Mouse (Mus musculus) megakaryocyte, adult 5-6 weeks (primary cell): Measurements from ENCODE around the gene Tapbpl. TPM values are rescaled to one million over a fixed set of nuclear protein-coding genes. Genes with fewer than 3 reads are reported as not detected.

ENCODE experiments used
- ATAC-seq: 2 replicates; pipeline ENCODE4 v1.8.0; 2016; ENCODE audit warnings: mild to moderate bottlenecking, inconsistent platforms; ENCODE audit not compliant: poor library complexity, severe bottlenecking
- total RNA-seq, 2 experiments: library from RNA; stranded (forward) in 1 of 2; stranded (reverse) in 1 of 2; fragments of 153-499, 151-499 nt in 1 of 2; fragments of 221-1000, 200-1000 nt in 1 of 2; gene quantifications; 2 replicates each; pipeline versions ENCODE4 v1.2.3 to v1.2.4; 2015 to 2017

Tapbpl gene
- total RNA-seq, 2 experiments from 2014 or later = 6.6 to 19.2 TPM

DNA sequence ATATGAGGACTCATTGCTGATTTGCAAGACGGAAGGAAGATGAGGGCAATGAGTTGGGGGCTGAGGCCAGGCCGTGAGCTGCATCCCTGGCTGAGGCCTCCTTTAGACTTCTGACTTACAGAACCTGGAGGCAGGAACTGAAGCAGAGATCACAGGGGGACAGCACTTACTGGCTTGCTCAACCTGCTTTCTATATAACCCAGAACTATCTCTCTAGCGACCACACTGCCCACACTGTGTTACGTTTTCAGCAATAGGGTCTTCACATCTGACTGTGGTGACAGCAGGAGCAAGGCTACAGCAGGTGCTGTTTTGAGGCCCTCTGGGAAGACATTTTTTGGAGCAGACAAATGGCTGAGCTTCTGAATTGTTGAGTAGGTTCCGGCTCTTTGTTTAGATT, 9.0 kb upstream of the Tapbpl start:
- ATAC-seq = no peak

DNA sequence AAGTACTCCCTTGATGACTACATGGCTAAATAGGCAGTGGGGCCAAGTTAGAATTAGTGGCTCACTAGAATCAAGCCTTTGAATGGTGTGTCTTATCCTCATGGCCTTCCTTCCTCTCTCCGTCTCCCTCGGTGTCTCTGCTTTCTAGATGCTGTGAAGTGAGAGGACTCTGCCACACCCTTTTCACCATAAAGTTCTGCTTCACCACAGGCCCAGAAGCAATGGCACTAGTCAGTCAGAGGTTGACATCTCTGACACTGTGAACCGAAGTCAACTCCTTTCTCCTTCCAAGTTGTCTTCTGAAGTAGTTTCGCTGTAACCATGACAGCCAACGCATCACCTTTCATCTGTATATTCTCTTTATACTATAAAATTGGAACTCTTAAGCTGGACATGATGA, 7.9 kb upstream of the Tapbpl start:
- no peak for ATAC-seq

DNA sequence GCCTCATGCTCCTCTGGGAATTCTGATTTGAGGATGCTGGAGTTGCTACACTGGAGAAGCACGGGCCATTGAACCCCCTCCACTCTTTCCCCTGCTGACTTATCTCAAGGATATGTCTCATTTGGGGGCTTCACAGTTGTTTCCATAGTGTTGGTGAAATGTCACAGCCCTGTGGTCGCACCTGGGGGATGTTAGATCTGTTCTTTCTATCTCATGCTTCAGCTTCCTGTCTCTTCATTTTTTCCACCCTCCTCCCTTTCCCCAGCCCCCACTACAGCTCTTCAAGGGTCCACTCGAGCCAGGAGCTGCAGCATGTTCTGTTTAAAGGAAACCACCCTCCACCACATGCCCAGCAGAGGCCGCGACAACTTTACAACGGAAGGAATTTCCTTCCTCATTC, 6.7 kb upstream of the Tapbpl start:
- no peak for ATAC-seq

DNA sequence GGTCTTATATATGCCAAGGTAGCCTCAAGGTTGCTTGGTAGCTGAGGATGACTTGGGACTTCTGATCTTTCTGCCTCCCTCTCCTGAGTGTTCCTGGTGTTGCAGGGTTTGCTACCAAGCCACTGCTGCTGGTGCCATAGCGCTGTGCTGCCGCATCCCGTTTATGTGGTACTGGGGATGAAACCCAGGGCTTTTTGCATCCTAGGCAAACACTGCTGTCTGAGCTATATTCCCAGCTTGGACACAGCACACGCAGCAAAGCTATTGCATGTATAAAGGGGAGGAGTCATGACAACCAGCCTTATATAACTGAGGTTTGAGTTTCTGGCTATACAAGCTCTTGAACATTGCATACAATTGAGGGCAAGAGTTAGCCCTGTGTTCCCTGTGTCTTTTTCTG, 5.8 kb upstream of the Tapbpl start:
- ATAC-seq = no peak

DNA sequence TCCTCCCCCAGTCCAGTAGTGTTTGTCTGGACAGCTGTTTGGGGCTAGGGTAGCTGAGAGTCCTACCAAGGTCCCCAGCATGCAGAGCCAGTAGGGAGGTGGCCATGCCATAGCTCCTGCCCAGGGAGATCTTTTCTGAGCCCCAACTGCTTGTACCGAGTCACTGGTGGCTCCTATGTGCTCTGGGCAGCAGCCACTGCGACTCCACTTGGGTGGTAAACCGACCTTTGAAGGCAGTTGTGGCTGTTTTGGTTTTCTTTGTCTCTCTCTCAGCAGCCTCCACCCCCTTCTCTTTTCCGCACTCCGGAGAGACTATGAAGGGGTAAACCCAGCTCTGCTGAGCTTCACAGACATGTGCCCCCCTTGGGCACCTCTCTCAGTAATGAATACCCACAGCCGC, 5.1 kb upstream of the Tapbpl start, which contains the start of gene Cd27:
Cd27 (minus strand) TSS at position 229 of the 400 bp plus-strand sequence.
- peak; percentile 25; the same call in 1 of the 2 replicates for ATAC-seq

- no peak for ATAC-seq
Observed at GRCm38 (mm10) chr6:125236341-125236740, 4.7 kb upstream of the Tapbpl start.

GRCm38 (mm10) chr6:125234520-125234828, 2.8 kb upstream of the Tapbpl start:
- ATAC-seq = no peak

DNA sequence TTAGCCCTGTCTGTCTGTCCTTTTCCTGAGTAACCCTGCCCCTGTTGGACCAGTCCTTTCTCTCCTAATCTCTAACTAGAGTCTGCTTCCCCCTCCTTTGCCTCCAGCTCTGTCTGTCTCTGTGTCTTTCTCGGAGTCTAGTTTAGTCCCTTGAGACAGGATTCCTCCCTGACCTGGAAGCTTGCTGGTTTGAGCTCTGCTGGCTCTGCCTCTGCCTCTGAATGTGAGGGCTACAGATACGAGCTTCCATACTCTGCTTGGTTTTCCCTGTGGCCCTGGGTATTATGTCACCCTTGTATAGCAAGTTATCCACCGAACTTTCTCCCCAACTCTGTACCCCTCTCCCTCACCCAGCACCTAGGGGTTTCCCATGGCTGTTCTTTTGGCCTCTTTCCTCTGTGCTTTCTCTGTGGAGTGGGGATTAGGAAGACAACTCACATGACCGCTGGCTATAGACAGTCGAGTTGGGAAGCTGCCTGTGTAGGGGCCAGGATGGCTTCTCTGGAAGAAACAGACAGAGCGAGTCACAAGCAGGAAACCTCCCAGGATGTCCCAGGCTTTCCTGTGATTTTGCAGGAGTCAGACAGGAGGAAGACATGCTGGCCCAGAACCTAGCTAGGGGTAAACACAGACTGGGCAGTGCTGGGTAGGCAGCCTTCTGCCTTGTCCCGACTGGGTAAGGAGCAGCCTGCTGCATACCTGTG, 2.3 kb upstream of the Tapbpl start:
- no peak for ATAC-seq

DNA sequence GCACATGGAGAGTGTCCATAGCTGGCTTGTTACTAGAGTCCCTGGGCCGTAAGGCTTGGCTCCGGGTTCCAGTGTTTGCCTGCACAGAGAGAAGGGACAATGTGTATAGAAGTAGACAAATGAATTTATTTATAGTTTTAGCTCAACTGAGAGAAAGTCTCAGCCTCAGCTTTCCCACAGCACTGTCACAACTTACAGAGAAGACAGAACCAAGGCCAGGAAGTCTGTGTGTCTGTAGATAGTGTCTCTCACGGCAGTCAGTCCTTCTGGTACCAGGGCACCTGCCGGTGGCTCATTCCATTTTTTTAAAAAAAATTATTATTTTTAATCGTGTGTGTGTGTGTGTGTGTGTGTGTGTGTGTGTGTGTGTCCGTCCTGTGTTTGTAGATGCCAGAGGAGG, 856 bp upstream of the Tapbpl start:
- ATAC-seq = no peak

DNA sequence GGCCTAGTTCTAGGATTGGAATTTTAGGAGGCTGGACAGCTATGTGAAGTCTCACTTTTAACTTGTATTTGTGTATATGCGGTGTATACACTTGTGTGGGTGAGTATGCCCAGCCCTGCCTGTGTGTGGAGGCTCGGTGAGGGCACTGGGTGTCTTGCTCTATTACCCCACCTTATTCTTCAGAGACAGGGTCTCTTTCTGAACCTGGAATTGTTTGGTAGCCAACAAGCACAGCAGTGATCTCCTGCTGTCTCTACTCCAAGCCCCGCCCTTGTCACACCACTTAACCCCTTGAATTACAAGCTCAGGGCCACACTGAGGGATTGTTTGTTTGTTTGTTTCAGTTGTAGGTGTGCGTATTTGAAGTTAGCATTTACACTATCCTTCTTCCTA, 381 bp upstream of the Tapbpl start:
- peak; percentile 10; the same call in 1 of the 2 replicates for ATAC-seq

DNA sequence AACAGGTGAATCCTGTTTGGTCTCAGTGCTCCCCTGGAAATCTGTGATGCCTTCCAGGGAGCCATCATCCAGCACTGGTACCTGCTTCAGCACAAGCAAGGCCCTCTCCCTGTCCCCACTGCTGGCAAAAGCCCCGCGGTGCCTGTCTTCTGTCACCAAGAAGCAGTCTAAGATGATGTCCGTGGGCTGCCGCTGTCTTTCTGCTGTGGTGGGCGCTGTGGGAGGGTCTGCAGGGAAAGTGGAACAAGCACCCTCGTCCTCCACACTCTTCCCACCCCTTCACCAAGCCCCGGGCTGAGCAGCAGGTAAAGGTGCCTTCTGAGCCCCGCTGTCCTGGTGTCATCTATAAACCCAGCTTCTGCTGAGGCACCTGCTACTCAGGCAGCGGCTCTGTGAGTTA, 1.1 kb downstream of the Tapbpl start:
- ATAC-seq = no peak

- peak; percentile 48 for ATAC-seq
Observed at GRCm38 (mm10) chr6:125225518-125226115, 6.0 kb downstream of the Tapbpl start.

- ATAC-seq = no peak
Observed at GRCm38 (mm10) chr6:125222577-125222976, 9.1 kb downstream of the Tapbpl start.

- ATAC-seq = peak; percentile 58
Observed at GRCm38 (mm10) chr6:125222146-125222545, 9.5 kb downstream of the Tapbpl start.

- ATAC-seq = no peak
Observed at GRCm38 (mm10) chr6:125221115-125221745, 10.4 kb downstream of the Tapbpl start.

- ATAC-seq = peak; percentile 41
Observed at GRCm38 (mm10) chr6:125218963-125219362, 12.7 kb downstream of the Tapbpl start.

GRCm38 (mm10) chr6:125217899-125218298, 13.8 kb downstream of the Tapbpl start:
- no peak for ATAC-seq

- ATAC-seq = no peak
Observed at GRCm38 (mm10) chr6:125216898-125217297, 14.8 kb downstream of the Tapbpl start.

DNA sequence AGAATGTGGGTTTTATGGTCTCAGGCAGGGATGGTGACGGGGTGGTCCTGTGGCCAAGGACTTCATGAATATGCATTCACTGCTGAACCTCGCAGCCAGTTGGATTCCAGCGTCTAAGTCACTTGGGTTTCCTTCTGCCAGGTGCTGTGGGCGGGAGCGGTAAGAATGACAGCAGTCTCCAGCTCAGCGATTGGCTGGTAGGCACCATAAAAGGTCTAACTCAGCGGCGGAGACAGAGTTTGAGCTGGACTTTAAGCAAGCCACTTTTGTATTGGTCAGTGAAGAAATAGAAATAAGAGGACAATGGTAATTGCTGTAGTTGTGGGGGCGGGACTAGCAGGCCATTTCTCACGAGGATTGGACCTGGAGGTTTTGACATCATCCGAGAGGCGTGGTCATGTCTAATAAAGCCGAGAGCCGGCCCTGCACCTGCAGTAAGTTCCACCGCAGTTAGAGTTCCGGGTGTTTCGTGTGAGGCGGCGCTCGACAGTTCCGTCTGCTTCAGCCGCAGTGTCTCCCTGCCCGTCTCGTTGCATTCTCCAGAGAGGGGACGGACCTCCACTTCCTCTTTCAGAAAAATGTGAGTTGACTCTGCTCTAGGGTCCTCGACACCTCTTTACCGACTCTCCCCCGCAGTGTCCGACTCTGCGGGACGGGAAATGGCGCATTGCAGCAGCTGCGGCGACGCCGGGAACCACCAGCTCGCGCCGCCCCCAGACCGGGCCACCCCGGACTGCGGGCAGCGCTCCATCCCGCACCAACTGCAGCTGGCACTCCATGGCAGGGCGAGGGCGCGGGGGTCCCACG, 16.3 kb downstream of the Tapbpl start, which contains the start of gene Vamp1:
Vamp1 (plus strand) TSS at position 404 of the 807 bp plus-strand sequence.
- peak; percentile 88 for ATAC-seq

DNA sequence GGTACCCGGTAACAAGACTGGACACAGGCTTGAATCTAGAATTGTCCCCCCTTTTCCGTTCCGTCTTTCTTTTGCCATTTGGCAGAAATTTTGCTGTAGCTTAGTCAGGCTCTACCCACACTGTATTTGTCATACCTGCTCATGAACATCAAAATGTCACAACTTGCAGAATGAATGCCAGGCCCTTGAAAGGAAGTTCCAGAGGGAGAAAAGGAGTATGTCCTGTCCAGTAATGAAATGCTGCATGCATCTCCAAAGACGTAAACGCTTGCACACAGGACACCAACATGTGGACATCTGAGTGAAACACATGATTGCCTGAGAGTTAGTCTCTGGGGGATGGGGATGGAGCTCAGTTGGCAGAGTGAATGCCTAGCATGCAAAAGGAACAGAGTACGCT, 17.9 kb downstream of the Tapbpl start:
- no peak for ATAC-seq

DNA sequence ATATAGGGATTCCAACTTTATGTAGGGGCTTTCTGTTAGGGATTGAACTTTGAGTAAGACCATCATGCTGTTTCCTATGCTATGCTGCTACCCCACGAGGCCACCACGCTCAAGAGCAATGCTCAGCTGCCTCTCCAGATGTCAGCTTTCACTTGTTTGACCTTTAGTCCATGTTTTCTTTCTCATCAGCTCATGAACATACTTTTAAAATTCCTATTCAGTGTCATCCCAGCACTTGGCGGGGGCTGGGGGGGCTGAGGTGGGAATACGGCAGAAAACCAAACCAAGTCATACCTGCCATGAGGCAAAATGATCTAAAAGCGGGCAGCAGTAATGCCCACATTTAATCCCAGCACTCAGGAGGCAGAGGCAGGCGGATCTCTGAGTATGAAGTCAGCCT, 18.5 kb downstream of the Tapbpl start:
- no peak for ATAC-seq
